ENCODE assay signal across 8 mouse cellular contexts in the genomic region with DNA sequence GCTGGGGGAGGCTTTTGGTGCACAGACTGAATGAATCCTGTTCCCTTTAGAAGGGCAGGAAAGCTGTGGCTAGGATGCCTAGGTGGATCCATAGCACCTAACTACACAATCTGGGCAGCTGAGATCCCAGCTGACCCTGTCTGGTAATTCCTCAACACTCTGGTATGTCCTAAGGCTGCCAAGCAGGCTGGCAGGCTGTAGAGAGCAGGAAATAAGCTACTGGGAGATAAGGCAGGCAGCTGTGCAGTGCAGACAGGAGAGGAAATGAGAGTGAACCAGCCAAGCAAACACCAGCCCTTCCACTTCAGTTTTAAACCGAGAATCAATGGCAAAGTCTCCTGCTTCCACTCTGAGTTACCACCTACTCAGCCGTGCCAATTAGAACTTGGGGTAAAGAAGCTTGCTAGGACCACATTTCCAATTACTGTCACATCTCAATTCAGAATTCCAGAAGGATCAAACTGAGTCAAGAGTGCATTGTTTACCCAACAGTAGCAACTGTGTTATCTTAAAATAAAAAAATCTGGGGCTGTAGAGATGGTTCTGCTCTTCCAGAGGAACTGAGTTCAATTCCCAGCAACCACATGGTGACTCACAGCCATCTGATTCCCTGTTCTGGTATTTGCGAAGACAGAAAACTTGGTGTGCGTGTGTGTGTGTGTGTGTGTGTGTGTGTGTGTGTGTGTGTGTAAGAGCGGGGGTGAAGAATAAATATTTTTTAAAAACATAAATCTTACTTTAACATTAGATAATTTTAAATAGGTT.
DNase-seq lines count a peak whose midpoint lies in the region; ATAC-seq and TF ChIP-seq lines count a peak whose summit lies in the region.

No protein-coding gene starts in this region.

- TF ChIP-seq POLR2A in CH12.LX (IDR thresholded peaks at IDR 0.05; ENCODE audit: low read depth, low read length), result no peak

- H3K4me2 ChIP-seq in hindbrain, embryonic 13.5 days, result no peak overlapping the region
- H3K4me2 ChIP-seq in hindbrain, embryonic 11.5 days (replicated peaks; ENCODE audit: low read depth, low read length), result no peak overlapping the region
- H3K4me2 ChIP-seq in CH12.LX (ENCODE audit: insufficient read depth, low read depth, poor library complexity, severe bottlenecking), result no peak overlapping the region
- H3K4me2 ChIP-seq in embryonic facial prominence, embryonic 15.5 days (replicated peaks), result no peak overlapping the region

- no peak for TF ChIP-seq CTCF in CH12.LX (conservative IDR thresholded peaks at IDR 0.05 in 1 of 2, IDR thresholded peaks at IDR 0.05 in 1 of 2; ENCODE audit: low read depth in 2 of 2, low read length in 2 of 2)

- WGBS in hindbrain, embryonic 13.5 days, result 81% methylated on average over 5 of the region's 5 CpGs
- 89% methylated on average over 5 of the region's 5 CpGs for WGBS in hindbrain, embryonic 11.5 days
- 61% methylated on average over 5 of the region's 5 CpGs for WGBS in embryonic facial prominence, embryonic 15.5 days

- in situ Hi-C loops in CH12.LX (cut with MboI; ENCODE audit: low pct_ligation_motif_present, low pct_unique_long_range_greater_than_20kb, low sequenced_read_pairs), result no loop called here

- peaks cover 15% of the 10 kb centered on the region for H3K4me1 ChIP-seq in hindbrain, embryonic 13.5 days (replicated peaks)
- no peaks in the 10 kb centered on the region for H3K4me1 ChIP-seq in hindbrain, embryonic 11.5 days (replicated peaks; ENCODE audit: control insufficient read depth, insufficient read depth, low read length)
- peaks cover 4 to 15% of the 10 kb centered on the region in 2 experiments; a peak in 3 of 4 replicates for H3K4me1 ChIP-seq in CH12.LX (ENCODE audit: control insufficient read depth in 1 of 2, insufficient read depth in 2 of 2)
- H3K4me1 ChIP-seq in embryonic facial prominence, embryonic 15.5 days, result peaks cover 6% of the 10 kb centered on the region; the same call in 1 of the 2 replicates

- dilution Hi-C loops in CH12.LX (cut with MboI; ENCODE audit: extremely low pct_ligation_motif_present, extremely low pct_unique_long_range_greater_than_20kb, low sequenced_read_pairs), result no loop called here

- H3K9me3 ChIP-seq in hindbrain, embryonic 13.5 days, result 0 out of 2 replicates have a peak, but pooled peaks cover 4% of the 10 kb centered on the region
- no peaks in the 10 kb centered on the region for H3K9me3 ChIP-seq in hindbrain, embryonic 11.5 days (ENCODE audit: control insufficient read depth, low read length)
- peaks cover 5% of the 10 kb centered on the region for H3K9me3 ChIP-seq in CH12.LX (replicated peaks; ENCODE audit: low read length)
- no peaks in the 10 kb centered on the region for H3K9me3 ChIP-seq in embryonic facial prominence, embryonic 15.5 days (replicated peaks)

- ATAC-seq in hindbrain, embryonic 13.5 days (ENCODE audit: low FRiP score), result no peak
- ATAC-seq in hindbrain, embryonic 11.5 days (ENCODE audit: low FRiP score), result no peak
- ATAC-seq in embryonic facial prominence, embryonic 15.5 days (ENCODE audit: insufficient number of reproducible peaks, low FRiP score, low TSS enrichment, low read depth), result peak; percentile 60
- ATAC-seq in megakaryocyte, adult 5-6 weeks (ENCODE audit: poor library complexity, severe bottlenecking), result peak; percentile 60
- no peak for ATAC-seq in monocyte, adult 5-6 weeks (replicated peaks; ENCODE audit: insufficient number of reproducible peaks, low FRiP score, low TSS enrichment, poor library complexity, severe bottlenecking)

- TF ChIP-seq EP300 in CH12.LX (IDR thresholded peaks at IDR 0.05; ENCODE audit: low read length), result no peak; the same call in 1 of the 2 replicates

- H3K79me2 ChIP-seq in CH12.LX (replicated peaks; ENCODE audit: control insufficient read depth, extremely low read depth, insufficient read depth, poor library complexity, severe bottlenecking), result no peaks in the 10 kb centered on the region

- DNase-seq in hindbrain, embryonic 11.5 days (ENCODE audit: low spot score), result no peak
- peak; percentile 24 for DNase-seq in CH12.LX (ENCODE audit: extremely low read depth)
- DNase-seq in heart, postnatal 36 days, result peak; percentile 56 to 60
- peak; percentile 17 for DNase-seq in layer of hippocampus, adult 9-10 months (ENCODE audit: low spot score)

- no peak for TF ChIP-seq RAD21 in CH12.LX (IDR thresholded peaks at IDR 0.05; ENCODE audit: low read depth, low read length)

- H3K4me3 ChIP-seq in hindbrain, embryonic 13.5 days, result no peak overlapping the region
- H3K4me3 ChIP-seq in hindbrain, embryonic 11.5 days (ENCODE audit: low read depth, low read length), result no peak overlapping the region
- H3K4me3 ChIP-seq in CH12.LX (replicated peaks in 1 of 3; ENCODE audit: low read depth in 2 of 3, low read length in 2 of 3, poor library complexity in 1 of 3), result no peak overlapping the region
- no peak overlapping the region for H3K4me3 ChIP-seq in embryonic facial prominence, embryonic 15.5 days (replicated peaks)

- H3K27me3 ChIP-seq in hindbrain, embryonic 13.5 days, result no peaks in the 10 kb centered on the region
- no peaks in the 10 kb centered on the region for H3K27me3 ChIP-seq in hindbrain, embryonic 11.5 days (ENCODE audit: control insufficient read depth, insufficient read depth, low read length)
- H3K27me3 ChIP-seq in CH12.LX (replicated peaks), result no peaks in the 10 kb centered on the region
- no peaks in the 10 kb centered on the region for H3K27me3 ChIP-seq in embryonic facial prominence, embryonic 15.5 days

- peak overlapping the region; percentile 66 for H3K27ac ChIP-seq in hindbrain, embryonic 13.5 days
- H3K27ac ChIP-seq in hindbrain, embryonic 11.5 days (ENCODE audit: low read depth, low read length), result no peak overlapping the region
- no peak overlapping the region for H3K27ac ChIP-seq in CH12.LX (ENCODE audit: insufficient read depth, low read depth)
- H3K27ac ChIP-seq in embryonic facial prominence, embryonic 15.5 days (replicated peaks), result peak overlapping the region; percentile 2

- peaks cover 28% of the 10 kb centered on the region for H3K36me3 ChIP-seq in hindbrain, embryonic 13.5 days
- H3K36me3 ChIP-seq in hindbrain, embryonic 11.5 days (ENCODE audit: control insufficient read depth, insufficient read depth, low read length), result 0 out of 2 replicates have a peak, but pooled peaks cover 3% of the 10 kb centered on the region
- peaks cover 0 to 11% of the 10 kb centered on the region in 2 experiments for H3K36me3 ChIP-seq in CH12.LX (replicated peaks in 1 of 2; ENCODE audit: control insufficient read depth in 1 of 2, insufficient read depth in 1 of 2, low read length in 1 of 2)
- peaks cover 16% of the 10 kb centered on the region; the same call in 1 of the 2 replicates for H3K36me3 ChIP-seq in embryonic facial prominence, embryonic 15.5 days

- no peak overlapping the region for H3K9ac ChIP-seq in hindbrain, embryonic 13.5 days
- H3K9ac ChIP-seq in hindbrain, embryonic 11.5 days (ENCODE audit: low read depth, low read length), result no peak overlapping the region
- no peak overlapping the region for H3K9ac ChIP-seq in CH12.LX (ENCODE audit: insufficient read depth, low read depth)
- no peak overlapping the region for H3K9ac ChIP-seq in embryonic facial prominence, embryonic 15.5 days

- intact Hi-C loops in heart, postnatal 36 days (cut with DNase I), result loop anchor here (1.0 to 2.0 kb wide), 2 partner anchors 43 to 66 kb away; partner anchors contain the start of gene Tulp4

TF ChIP-seq in CH12.LX, 34 proteins besides CTCF, POLR2A, EP300 and RAD21:
- TF ChIP-seq BHLHE40 (IDR thresholded peaks at IDR 0.05; ENCODE audit: low read depth, low read length) (no peak), UBTF (IDR thresholded peaks at IDR 0.05; ENCODE audit: low read depth, low read length) (no peak), MEF2A (IDR thresholded peaks at IDR 0.05; ENCODE audit: borderline replicate concordance, low read depth, low read length) (no peak), POLR2AphosphoS2 (IDR thresholded peaks at IDR 0.05; ENCODE audit: low read depth, low read length) (no peak), IRF4 (IDR thresholded peaks at IDR 0.05; ENCODE audit: low read depth, low read length) (no peak), ZMIZ1 (IDR thresholded peaks at IDR 0.05; ENCODE audit: low read depth, low read length) (no peak), CHD2 (IDR thresholded peaks at IDR 0.05; ENCODE audit: low read length) (no peak)

Comparison
In these comparisons a context has a peak if more than half of its experiments do, and no peak if none do; other contexts are left out.
1. H3K27ac ChIP-seq: peak in hindbrain, embryonic 13.5 days (single experiment) and embryonic facial prominence, embryonic 15.5 days (single experiment); none in hindbrain, embryonic 11.5 days (single experiment) and CH12.LX (single experiment).
2. ATAC-seq: peak in embryonic facial prominence, embryonic 15.5 days (single experiment) and megakaryocyte, adult 5-6 weeks (single experiment); none in hindbrain, embryonic 13.5 days (single experiment), hindbrain, embryonic 11.5 days (single experiment) and monocyte, adult 5-6 weeks (single experiment).